Mouse (Mus musculus) neural tube, embryonic 11.5 days (tissue): ENCODE data around the gene Mras. TPM values are rescaled to one million over a fixed set of nuclear protein-coding genes. Genes with fewer than 3 reads are reported as not detected.
A peak's percentile ranks its signal among the peaks of the same experiment; 100 is the strongest.

ENCODE experiments used
- ATAC-seq: fragments of 200-750 bp; cut with Nextera tagmentation; 2 replicates; pipeline ENCODE4 v1.8.0; 2017; ENCODE audit warnings: moderate number of reproducible peaks, mild to moderate bottlenecking, moderate TSS enrichment, moderate library complexity; ENCODE audit not compliant: insufficient read depth, low FRiP score, low TSS enrichment
- DNase-seq: peaks from one replicate; pipeline ENCODE4 v3.0.0-alpha.2; 2015; ENCODE audit warnings: low spot score
- H3K27ac ChIP-seq: fragments of 300-500 bp; sonication (generic); 2 replicates; pipeline ENCODE4 v1.5.1; 2014; ENCODE audit warnings: low read depth, mild to moderate bottlenecking, low read length
- H3K27me3 ChIP-seq: fragments of 300-500 bp; sonication (generic); 2 replicates; pipeline ENCODE4 v1.6.1; 2014; ENCODE audit warnings: mild to moderate bottlenecking, low read length, mixed read lengths; ENCODE audit not compliant: control insufficient read depth, insufficient read depth
- H3K36me3 ChIP-seq: fragments of 300-500 bp; sonication (generic); 2 replicates; pipeline ENCODE4 v1.6.1; 2014; ENCODE audit warnings: mild to moderate bottlenecking, low read length, moderate library complexity, mixed read lengths; ENCODE audit not compliant: control insufficient read depth, insufficient read depth
- H3K4me1 ChIP-seq: fragments of 300-500 bp; sonication (generic); 2 replicates; pipeline ENCODE4 v1.6.1; 2014; ENCODE audit warnings: low read length, mixed read lengths; ENCODE audit not compliant: control insufficient read depth, insufficient read depth
- H3K4me2 ChIP-seq: fragments of 300-500 bp; sonication (generic); 2 replicates; pipeline ENCODE4 v1.6.1; 2014; ENCODE audit warnings: low read depth, mild to moderate bottlenecking, moderate library complexity
- H3K4me3 ChIP-seq: fragments of 300-500 bp; sonication (generic); 2 replicates; pipeline ENCODE4 v1.5.1; 2014; ENCODE audit warnings: low read depth, low read length
- H3K9ac ChIP-seq: fragments of 300-500 bp; sonication (generic); 2 replicates; pipeline ENCODE4 v1.6.1; 2014; ENCODE audit warnings: mild to moderate bottlenecking, low read length
- H3K9me3 ChIP-seq: fragments of 300-500 bp; sonication (generic); 2 replicates; pipeline ENCODE4 v1.6.1; 2016; ENCODE audit warnings: low read length; ENCODE audit not compliant: control insufficient read depth
- WGBS: fragments of 180-500 bp; shearing (Covaris S2); extraction: QIAGEN DNeasy Blood & Tissue Kit; methylation state at CpG from one replicate; pipeline ENCODE4 v1.1.7; 2014; 5-methylcytosine and 5-hydroxymethylcytosine counted together
- polyA plus RNA-seq: library from polyadenylated mRNA; unstranded; fragments of >200 nt; fragmentation: Nextera tagmentation; extraction: Ambion mirVana; gene quantifications from 2 replicates; pipeline ENCODE4 v1.2.1, GENCODE M21; 2014

The Mras gene
- polyA plus RNA-seq, result 16.3 and 17.5 TPM in 2 replicates

GRCm38 (mm10) chr9:99437031-99437764, at the start of gene Mras:
Mras (minus strand) TSS chr9:99437381.
- 16% methylated on average over 27 of the region's 27 CpGs for WGBS

GRCm38 (mm10) chr9:99485144-99485543, 48.0 kb upstream of the Mras start:
- 92% methylated on average over 4 of the region's 4 CpGs for WGBS
- H3K9ac ChIP-seq, result no peak overlapping the region
- no peak for DNase-seq
- no peak overlapping the region for H3K4me3 ChIP-seq
- no peaks in the 10 kb centered on the region for H3K9me3 ChIP-seq
- no peak overlapping the region for H3K4me2 ChIP-seq
- no peaks in the 10 kb centered on the region for H3K27me3 ChIP-seq
- 0 out of 2 replicates have a peak, but pooled peaks cover 2% of the 10 kb centered on the region for H3K36me3 ChIP-seq
- no peaks in the 10 kb centered on the region for H3K4me1 ChIP-seq
- H3K27ac ChIP-seq, result no peak overlapping the region
- ATAC-seq, result no peak

More at GRCm38 (mm10) chr9:99437031-99437764, at the start of gene Mras:
- peak within 1 kb of the TSS; percentile 72; the same call in 1 of the 2 replicates for H3K27ac ChIP-seq
- peak within 1 kb of the TSS; percentile 87 for H3K4me2 ChIP-seq
- peak within 1 kb of the TSS; percentile 82 for H3K4me3 ChIP-seq
- H3K4me1 ChIP-seq, result peaks cover 8% of the 10 kb centered on the region
- ATAC-seq (no peak), DNase-seq (no peak)
- H3K9me3 ChIP-seq, result no peaks in the 10 kb centered on the region
- H3K9ac ChIP-seq, result peak within 1 kb of the TSS; percentile 90
- H3K36me3 ChIP-seq, result no peaks in the 10 kb centered on the region
- peaks cover 20% of the 10 kb centered on the region for H3K27me3 ChIP-seq

GRCm38 (mm10) chr9:99484632-99485031, 47.5 kb upstream of the Mras start:
- 0 out of 2 replicates have a peak, but pooled peaks cover 2% of the 10 kb centered on the region for H3K36me3 ChIP-seq
- DNase-seq, result no peak
- no peak overlapping the region for H3K4me2 ChIP-seq
- H3K4me1 ChIP-seq, result no peaks in the 10 kb centered on the region
- no peak for ATAC-seq
- H3K27me3 ChIP-seq, result no peaks in the 10 kb centered on the region
- H3K9me3 ChIP-seq, result no peaks in the 10 kb centered on the region
- no peak overlapping the region for H3K4me3 ChIP-seq
- no peak overlapping the region for H3K27ac ChIP-seq
- no peak overlapping the region for H3K9ac ChIP-seq

- no peak for ATAC-seq
- 88% methylated on average over 4 of the region's 4 CpGs for WGBS
Measured at GRCm38 (mm10) chr9:99483191-99483590, 46.0 kb upstream of the Mras start.

GRCm38 (mm10) chr9:99480764-99481163, 43.6 kb upstream of the Mras start:
- DNase-seq, result no peak
- 94% methylated on average over 4 of the region's 4 CpGs for WGBS
- ATAC-seq, result no peak

More at GRCm38 (mm10) chr9:99483191-99483590, 46.0 kb upstream of the Mras start:
- H3K27me3 ChIP-seq, result no peaks in the 10 kb centered on the region
- H3K4me2 ChIP-seq, result no peak overlapping the region
- 0 out of 2 replicates have a peak, but pooled peaks cover 2% of the 10 kb centered on the region for H3K36me3 ChIP-seq
- H3K27ac ChIP-seq, result no peak overlapping the region
- no peak overlapping the region for H3K9ac ChIP-seq
- no peak overlapping the region for H3K4me3 ChIP-seq
- DNase-seq, result no peak
- no peaks in the 10 kb centered on the region for H3K9me3 ChIP-seq
- H3K4me1 ChIP-seq, result no peaks in the 10 kb centered on the region

DNA sequence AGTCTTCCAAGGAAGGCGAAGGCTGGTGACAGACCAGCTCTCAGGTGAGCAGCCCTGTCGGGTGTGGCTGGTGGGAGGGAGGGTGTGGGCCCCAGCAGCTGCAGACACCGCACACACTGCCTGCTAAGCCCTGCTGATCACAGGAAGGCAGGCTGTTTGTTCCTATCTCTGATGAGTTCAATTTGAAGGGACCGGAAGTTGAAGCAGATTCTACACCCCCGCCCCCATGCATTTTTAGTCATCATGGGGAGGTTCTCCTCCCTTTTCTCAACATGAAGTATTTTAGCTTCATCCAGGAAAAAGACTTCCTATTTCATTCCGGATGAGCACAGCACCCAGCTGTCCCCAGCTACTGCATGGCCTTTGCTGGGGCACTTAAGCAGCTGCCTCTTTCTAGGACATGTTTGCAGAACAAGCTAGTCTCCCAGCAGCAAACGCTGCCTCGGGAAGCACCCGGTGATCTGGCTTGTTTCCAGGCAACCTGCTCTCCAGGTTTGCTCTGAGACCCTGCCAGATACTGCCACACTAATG, 42.1 kb upstream of the Mras start:
- Histone ChIP-seq H3K27ac (no peak overlapping the region), H3K36me3 (0 out of 2 replicates have a peak, but pooled peaks cover 1% of the 10 kb centered on the region), H3K4me1 (no peaks in the 10 kb centered on the region), H3K9me3 (no peaks in the 10 kb centered on the region), H3K9ac (no peak overlapping the region), H3K4me3 (no peak overlapping the region), H3K27me3 (no peaks in the 10 kb centered on the region), H3K4me2 (no peak overlapping the region)
- ATAC-seq (no peak), DNase-seq (no peak)
- 86% methylated on average over 9 of the region's 9 CpGs for WGBS

More at GRCm38 (mm10) chr9:99480764-99481163, 43.6 kb upstream of the Mras start:
- no peak overlapping the region for H3K4me2 ChIP-seq
- no peaks in the 10 kb centered on the region for H3K27me3 ChIP-seq
- no peak overlapping the region for H3K4me3 ChIP-seq
- no peaks in the 10 kb centered on the region for H3K4me1 ChIP-seq
- no peaks in the 10 kb centered on the region for H3K9me3 ChIP-seq
- 0 out of 2 replicates have a peak, but pooled peaks cover 2% of the 10 kb centered on the region for H3K36me3 ChIP-seq
- H3K9ac ChIP-seq, result no peak overlapping the region
- H3K27ac ChIP-seq, result no peak overlapping the region

DNA sequence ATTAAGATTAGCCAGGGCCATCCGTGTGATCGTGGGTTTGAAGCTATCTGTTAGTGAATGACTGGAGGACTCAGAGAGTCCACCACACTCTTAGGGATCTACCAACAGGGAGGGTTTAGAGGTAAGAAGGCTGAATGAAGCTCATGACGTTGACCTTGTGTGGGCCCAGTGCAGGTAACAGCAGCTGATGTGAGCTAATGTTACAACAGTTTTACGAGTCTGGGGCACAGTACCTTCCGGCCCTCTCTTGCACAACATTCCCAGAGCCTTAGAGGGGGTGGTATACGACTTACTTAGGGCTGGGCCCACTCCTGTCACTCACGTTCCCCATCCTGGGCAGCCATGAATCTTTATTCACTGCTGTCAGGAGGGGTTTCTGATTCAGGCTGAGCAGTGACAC, 34.2 kb upstream of the Mras start:
- Histone ChIP-seq H3K9ac (no peak overlapping the region), H3K36me3 (no peaks in the 10 kb centered on the region), H3K4me2 (no peak overlapping the region), H3K27me3 (no peaks in the 10 kb centered on the region), H3K27ac (no peak overlapping the region), H3K4me1 (no peaks in the 10 kb centered on the region), H3K4me3 (no peak overlapping the region), H3K9me3 (no peaks in the 10 kb centered on the region)
- DNase-seq, result no peak
- ATAC-seq, result no peak
- 80% methylated on average over 7 of the region's 7 CpGs for WGBS

GRCm38 (mm10) chr9:99470347-99471092, 33.3 kb upstream of the Mras start:
- Histone ChIP-seq H3K9ac (no peak overlapping the region), H3K4me3 (no peak overlapping the region), H3K4me2 (no peak overlapping the region), H3K27me3 (no peaks in the 10 kb centered on the region), H3K9me3 (no peaks in the 10 kb centered on the region), H3K27ac (no peak overlapping the region), H3K4me1 (no peaks in the 10 kb centered on the region), H3K36me3 (no peaks in the 10 kb centered on the region)
- ATAC-seq (no peak), DNase-seq (no peak)
- 54% methylated on average over 16 of the region's 16 CpGs for WGBS
